Mouse (Mus musculus): ENCODE data around the gene Mettl7a3.
"Not testable (repeated sequence)": the region's sequence is repeated elsewhere in the genome, so short reads cannot be mapped to it uniquely, and the experiment has no call there.

Mettl7a3 gene

DNA sequence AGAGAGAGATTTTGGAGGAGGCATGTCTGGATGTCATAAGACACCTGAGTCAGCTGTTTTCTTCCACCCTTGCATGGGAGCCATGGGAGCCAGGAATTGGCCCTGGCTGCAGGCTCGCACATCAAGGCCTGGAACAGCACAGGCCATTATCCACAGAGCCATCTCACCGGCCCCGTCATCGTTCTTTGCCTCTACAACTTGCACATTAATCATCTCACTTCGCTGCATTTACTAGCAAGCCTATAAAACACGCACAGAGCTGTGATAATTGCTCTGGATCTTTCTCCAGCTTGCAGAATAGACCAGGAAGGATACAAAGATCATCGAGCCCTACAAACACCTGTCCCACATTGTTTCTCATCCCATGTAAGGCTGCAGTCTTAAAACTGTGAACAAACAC is 4.0 kb upstream of the Mettl7a3 start:
- DNase-seq (ENCODE audit: low spot score): no peak

DNA sequence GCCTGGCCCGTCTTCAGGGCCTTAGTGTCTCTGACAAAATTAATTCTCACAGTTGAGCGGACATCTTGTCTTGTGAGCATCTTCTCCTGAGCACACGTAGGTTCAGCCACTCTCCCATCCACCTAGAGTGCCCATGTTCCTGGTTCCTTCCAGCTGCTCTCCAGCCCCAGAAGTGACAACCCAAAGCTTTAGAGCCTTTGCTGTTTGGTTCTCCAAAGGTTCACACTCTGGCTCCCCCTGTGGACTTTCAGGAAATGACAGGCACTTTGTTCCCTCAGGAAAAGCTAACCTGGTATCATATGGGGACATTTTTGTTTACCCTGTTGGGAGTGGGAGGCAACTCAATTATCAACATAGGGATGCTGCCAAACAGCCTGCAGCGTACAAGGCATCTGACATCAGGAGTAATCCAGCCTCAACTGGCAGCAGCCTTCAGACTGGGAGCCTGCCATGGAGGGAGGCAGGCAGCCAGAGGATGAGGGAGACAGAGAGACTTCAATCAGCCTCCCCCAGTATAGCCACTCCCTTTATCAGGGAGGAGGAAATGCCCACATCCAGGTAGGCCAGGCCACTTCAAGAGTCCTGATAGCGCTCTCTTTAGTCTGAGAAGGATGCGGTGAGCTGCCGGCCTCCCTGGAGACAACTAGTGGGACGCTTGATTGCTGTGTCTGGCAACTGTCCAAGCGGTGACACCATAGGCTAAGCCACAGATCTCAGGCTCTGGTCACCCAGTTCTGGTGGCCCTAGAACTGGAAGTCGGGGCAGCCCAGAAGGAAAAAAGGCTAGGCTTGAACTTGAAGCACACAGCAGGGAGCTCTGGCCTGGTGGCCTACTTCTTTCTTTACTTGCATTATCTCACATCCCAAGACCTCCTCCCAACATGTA is 2.4 kb upstream of the Mettl7a3 start:
- DNase-seq (ENCODE audit: low spot score): not testable (repeated sequence)

DNA sequence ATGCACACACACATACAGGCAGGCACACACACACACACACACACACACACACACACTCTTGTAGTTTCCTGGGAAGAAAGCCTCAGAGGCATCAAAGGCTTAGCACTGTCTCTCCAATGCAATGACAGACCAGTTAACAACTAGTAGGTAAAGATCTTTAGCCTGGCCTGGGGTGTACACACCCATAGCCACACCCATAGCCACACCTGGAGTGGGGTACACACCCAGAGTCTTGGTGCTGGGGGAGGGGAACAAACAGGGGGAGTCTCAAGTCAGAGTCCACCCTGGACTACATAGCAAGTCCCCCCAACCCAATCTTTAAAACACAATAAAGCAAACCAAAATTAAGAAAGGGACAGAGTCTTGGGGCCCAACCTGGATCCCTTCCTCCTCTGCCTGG is 2.6 kb downstream of the Mettl7a3 start:
- DNase-seq (ENCODE audit: low spot score): not testable (repeated sequence)

DNA sequence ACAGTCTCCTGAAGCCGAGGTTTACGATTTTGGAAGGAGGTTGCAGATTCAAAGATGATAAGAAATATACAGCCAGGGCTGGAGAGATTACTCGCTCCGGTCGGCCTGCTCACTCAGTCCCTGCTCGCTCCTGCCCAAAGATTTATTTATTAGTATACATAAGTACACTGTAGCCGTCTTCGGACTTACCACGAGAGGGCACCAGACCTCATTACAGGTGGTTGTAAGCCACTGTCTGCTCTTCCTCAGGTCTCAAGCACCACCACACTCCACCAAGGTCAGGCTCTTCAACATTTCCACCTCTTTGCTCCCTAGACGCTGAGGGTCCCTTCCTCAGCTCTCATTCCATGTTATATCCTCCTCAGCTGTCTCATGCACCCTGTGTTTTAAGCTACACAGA is 3.1 kb downstream of the Mettl7a3 start:
- DNase-seq (ENCODE audit: low spot score): peak; percentile 58

DNA sequence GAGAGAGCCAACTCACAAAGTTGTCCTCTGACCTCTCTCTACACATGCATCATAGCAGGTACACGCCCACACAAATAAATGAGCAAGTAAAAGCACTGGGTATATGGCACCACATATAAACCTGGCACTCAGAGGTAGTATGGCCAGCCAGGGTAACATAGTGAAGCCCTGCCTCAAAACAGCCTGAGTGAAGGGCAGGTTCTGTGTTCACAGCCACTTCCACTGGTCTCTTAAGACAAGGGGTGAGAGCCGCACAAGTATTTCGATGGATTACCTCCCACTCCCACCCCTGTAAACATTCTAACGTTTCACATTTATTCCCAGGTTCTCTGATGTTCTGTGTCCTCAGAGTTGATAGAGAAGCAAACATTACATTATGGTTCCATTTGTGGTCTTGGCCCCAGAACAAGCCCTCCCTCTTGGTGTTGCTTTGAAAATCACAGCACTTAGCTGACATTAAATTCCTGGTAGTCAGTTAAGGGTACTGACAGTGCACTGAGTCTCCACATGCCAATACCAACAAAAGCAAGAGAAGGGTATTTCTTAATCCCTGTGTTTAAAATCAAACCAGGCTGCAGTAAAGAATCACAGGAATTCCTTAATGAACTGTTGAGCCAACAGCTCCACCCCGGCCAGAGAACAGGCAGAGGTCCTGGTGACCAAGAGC is 6.7 kb downstream of the Mettl7a3 start:
- DNase-seq (ENCODE audit: low spot score): not testable (repeated sequence)

DNA sequence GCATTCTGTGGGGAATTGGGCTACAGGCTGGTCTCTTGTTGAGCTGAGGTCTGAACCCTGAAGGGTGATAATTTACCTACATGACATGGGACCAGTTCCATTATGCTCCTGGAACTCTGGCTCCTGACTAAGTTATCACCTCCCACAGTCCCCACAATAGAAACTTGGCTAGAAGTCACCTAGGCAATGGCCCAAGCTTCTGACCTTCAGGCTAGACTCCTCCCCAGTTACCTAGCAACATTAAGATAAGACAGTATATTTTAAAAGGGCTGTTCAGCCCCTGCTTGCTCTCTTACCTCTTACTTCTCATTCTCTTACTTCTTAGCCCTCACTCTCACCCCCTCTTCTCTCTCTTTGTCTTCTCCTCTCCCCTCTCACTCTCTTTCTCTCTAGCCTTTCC is 10.8 kb downstream of the Mettl7a3 start:
- DNase-seq (ENCODE audit: low spot score): no peak

DNA sequence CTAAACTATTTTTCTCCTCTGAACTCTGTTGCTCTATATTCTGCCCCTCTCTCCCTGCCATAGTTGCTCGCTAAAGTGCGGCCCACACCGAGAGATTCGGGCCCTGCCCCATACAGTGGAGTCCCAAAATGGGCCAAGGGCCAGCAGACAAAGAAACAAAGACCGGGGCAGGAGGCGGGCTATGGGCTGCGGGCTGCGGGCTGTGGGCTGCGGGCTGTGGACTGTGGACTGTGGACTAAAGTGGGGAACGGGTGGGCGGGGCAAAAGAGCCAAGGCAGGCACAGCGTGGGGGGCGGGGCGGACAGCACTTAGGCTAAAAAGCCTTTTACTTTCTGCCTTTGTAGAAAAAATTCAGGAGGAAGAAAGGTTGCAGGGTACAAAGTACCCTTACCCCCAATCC is 12.0 kb downstream of the Mettl7a3 start:
- no peak for DNase-seq (ENCODE audit: low spot score)

DNA sequence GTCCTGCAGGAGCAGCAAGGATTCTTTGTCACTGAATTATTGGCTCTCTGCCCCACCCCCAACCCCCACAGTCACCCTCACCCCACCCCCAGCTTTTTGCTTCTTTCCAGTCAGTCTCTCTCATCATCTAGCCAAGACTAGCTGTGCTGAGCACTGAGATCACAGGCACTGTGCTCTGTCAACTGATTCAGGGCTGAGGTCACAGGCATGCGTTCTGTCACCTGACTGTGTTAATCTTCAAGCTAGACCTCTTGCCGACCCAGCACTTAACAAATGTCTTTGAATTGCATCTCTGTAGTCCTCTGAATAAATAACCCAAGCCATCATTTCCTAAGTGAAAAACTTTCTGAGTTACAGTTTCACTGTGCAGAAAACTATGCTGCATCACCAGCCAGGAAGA is 14.8 kb downstream of the Mettl7a3 start:
- no peak for DNase-seq (ENCODE audit: low spot score)

DNA sequence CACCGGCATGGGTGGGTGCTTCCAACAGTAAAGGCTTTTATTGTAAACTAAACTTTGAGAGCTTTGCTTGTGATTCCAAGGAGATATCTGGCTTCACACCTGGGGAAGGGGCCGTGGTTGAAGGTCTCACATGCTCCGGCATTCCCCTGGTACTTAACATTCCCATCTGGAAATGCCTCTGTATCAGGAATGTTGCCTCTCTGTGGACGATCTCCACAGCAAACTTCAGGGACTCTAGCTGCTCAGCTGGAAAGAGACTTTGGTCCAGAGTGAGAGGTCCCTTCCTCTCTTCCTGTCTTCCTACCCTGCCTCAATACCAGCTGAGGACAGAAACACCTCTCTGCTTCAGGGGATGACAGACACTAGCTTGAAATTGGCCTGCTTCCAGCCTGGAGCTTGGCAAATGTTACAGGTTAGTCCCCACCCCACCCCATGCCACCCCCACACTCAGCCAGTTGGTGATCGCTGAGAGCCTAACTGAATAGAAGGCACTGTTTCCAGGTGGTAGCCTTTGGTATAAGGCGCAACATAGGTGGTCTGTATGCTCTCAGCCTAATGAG is 16.9 kb downstream of the Mettl7a3 start:
- DNase-seq (ENCODE audit: low spot score): no peak

DNA sequence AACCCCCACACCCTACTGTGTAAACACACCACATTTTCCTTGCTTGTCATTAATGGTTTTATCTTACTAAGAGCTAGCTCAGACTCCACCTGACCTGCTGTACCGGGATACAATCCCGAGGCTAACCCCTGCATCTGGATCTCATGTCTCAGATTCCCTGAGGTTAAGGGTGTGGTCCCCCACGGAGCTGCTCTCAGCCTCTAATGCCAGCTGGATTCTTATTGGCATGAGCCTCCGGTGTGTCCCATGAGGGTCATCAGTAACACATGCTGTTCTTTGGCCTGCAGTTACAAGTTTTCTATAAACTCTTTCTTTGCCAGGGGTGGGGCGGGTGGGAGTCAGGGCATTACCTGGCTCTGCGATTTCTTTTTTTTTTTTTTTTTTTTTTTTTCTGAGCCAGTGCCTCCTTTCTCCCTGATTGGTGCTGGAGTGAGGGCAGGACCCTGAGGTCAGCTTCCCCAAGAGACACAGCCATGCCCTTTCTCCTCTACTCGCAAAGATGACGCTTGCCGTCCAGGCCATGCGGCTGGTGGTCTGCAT is 18.1 kb downstream of the Mettl7a3 start, which contains the start of the genes Methig1 and Mettl7a2:
Gene Methig1, plus strand, starts transcription at position 439 of the 540 bp plus-strand sequence.
Gene Mettl7a2, plus strand, starts transcription at position 490 of the 540 bp plus-strand sequence.
- no peak for DNase-seq (ENCODE audit: low spot score)

DNA sequence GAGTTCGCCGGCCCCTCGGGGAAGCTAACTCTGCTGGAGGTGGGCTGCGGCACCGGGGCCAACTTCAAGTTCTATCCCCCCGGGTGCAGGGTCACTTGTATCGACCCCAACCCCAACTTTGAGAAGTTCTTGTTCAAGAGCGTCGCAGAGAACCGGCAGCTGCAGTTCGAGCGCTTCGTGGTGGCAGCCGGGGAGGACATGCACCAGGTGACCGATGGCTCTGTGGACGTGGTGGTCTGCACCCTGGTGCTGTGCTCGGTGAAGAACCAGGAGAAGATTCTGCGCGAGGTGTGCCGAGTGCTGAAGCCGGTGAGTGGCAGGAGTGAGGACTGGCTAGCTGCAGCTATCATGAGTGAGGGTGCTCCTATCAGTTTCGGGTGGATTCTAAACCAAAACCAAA is 18.7 kb downstream of the Mettl7a3 start:
- DNase-seq (ENCODE audit: low spot score): not testable (repeated sequence)

DNA sequence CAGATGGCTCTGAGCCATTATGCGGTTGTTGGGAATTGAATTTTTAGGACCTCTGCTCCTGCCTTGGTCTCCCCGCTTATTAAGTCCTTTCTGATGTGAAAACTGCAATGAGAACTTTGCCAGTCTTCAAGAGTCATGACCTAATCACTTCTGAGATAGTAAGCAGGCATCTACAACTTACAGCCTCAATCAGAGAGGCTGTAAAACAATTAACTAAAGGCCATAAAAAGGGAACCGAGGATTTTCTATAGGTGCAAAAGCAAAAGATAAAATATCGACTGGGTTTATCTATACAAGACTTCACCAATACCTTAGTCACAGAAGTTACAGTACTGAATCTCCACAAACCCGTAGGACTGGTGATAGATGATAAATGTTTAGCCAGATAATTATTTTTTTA is 21.1 kb downstream of the Mettl7a3 start:
- DNase-seq (ENCODE audit: low spot score): no peak

DNA sequence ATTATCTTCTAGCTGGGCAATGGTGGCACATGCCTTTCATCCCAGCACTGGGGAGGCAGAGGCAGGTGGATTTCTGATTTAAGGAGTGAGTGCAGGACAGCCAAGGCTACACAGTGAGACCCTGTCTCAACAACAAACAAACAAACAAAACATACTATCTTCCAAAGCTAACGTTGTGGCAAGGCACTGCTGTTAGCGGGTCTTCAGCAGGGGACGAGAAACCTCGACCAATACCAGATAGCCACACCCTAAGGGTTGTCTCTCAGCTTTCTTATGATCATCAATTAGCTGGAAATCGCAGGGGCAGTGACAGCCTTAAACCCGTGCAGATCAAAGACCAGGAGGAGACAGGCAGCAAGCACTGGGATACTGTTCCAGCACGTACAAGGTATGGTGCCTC is 29.5 kb downstream of the Mettl7a3 start, which contains the start of gene Higd1c:
Gene Higd1c, plus strand, starts transcription at position 301 of the 400 bp plus-strand sequence.
- DNase-seq (ENCODE audit: low spot score): no peak

DNA sequence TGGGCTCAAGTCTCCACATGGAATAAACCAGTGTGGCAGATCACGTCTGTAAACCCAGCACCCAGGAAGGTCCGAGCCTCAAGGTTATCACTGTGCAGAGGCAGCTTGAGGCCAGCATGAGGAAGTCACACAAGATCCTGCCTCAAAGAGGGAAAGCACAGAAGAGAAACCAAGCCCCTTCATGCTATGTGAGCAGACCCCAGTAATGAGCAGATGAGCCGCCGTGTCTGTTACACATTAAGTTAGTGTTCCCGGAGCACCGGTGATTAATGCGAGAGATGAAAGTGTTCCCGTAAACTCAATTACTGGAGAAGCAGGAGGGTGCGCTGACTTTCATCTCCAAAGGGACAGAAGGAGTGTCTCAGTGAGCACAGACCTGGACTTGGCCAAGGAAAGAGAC is 31.2 kb downstream of the Mettl7a3 start:
- not testable (repeated sequence) for DNase-seq (ENCODE audit: low spot score)

DNA sequence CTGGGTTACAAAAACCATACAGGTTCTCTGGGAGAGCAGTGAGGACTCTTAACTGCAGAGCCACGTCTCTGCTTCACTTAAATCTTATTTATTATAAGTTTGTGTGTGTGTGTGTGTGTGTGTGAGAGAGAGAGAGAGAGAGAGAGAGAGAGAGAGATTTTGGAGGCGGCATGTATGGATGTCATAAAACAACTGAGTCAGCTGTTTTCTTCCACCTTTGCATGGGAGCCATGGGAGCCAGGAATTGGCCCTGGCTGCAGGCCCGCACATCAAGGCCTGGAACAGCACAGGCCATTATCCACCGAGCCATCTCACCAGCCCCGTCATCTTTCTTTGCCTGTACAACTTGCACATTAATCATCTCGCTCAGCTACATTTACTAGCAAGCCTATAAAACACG is 32.4 kb downstream of the Mettl7a3 start:
- no peak for DNase-seq (ENCODE audit: low spot score)

DNA sequence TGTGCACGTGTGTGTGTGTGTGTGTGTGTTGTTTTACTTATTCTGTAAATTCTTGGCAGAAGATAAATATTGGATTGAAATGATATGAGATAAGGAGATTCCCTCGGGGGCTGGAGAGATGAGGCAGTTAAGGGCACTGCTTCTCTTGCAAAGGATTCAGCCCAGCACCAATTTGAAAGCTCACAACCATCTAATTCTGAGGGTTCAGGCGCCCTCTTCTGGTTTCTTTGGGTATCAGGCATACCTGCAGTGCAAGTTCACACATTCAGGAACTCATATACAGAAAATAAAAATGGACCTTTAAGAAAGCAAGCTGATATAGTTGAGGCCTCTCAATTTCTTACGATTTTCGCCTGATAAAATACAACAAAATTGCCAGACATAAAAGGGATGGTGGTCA is 40.3 kb downstream of the Mettl7a3 start:
- no peak for DNase-seq (ENCODE audit: low spot score)

DNA sequence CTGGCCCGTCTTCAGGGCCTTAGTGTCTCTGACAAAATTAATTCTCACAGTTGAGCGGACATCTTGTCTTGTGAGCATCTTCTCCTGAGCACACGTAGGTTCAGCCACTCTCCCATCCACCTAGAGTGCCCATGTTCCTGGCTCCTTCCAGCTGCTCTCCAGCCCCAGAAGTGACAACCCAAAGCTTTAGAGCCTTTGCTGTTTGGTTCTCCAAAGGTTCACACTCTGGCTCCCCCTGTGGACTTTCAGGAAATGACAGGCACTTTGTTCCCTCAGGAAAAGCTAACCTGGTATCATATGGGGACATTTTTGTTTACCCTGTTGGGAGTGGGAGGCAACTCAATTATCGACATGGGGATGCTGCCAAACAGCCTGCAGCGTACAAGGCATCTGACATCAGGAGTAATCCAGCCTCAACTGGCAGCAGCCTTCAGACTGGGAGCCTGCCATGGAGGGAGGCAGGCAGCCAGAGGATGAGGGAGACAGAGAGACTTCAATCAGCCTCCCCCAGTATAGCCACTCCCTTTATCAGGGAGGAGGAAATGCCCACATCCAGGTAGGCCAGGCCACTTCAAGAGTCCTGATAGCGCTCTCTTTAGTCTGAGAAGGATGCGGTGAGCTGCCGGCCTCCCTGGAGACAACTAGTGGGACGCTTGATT is 43.2 kb downstream of the Mettl7a3 start:
- not testable (repeated sequence) for DNase-seq (ENCODE audit: low spot score)

DNA sequence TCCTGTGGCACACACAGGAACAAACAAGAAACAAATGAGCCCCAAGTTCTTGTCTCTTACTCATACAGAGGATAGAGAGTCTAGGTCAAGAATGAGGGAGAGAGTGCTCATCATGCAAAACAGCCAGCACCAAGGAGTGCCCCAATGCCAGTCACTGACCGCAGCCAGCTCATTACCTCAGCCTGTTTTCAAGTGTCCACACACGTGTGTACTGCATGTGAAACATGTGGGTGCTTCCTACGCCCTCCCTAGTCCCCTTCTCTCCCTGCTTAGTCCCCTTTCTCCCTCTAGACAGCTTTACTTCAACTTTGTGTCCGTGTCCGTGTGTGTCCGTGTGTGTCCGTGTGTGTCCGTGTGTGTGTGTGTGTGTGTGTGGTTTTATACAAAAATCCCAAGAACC is 44.9 kb downstream of the Mettl7a3 start:
- DNase-seq (ENCODE audit: low spot score): no peak

DNA sequence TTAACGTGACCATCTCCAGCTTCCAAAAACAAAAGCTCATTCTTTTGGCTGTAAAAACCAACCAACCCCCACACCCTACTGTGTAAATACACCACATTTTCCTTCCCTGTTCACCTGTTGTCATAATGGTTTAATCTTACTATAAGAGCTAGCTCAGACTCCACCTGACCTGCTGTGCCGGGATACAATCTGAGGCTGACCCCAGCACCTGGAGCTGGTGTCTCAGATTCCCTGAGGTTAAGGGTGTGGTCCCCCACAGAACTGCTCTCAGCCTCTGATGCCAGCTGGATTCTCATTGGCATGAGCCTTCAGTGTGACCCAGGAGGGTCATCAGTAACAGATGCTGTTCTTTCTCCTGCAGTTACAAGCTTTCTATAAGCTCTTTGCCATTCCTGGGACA is 45.4 kb downstream of the Mettl7a3 start:
- DNase-seq (ENCODE audit: low spot score): no peak

DNA sequence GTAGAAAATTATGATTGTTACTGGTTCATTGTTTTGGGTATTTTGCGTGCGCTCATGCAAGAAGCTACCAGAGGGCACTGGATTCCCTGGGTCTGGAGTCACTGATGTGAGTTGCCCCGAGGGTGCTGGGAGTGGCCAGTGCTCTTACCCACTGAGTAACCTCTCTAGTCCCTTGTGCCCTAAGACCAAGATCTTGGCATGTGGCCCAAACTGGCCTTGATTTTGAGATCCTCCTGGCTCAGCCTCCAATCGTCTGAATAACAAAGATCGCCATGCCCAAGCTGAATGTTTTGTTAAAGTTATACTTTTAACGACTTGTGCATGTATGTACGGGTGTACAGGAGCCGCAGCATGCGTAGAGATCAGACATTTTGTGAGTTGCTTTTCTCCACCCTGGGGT is 51.0 kb downstream of the Mettl7a3 start:
- no peak for DNase-seq (ENCODE audit: low spot score)

DNA sequence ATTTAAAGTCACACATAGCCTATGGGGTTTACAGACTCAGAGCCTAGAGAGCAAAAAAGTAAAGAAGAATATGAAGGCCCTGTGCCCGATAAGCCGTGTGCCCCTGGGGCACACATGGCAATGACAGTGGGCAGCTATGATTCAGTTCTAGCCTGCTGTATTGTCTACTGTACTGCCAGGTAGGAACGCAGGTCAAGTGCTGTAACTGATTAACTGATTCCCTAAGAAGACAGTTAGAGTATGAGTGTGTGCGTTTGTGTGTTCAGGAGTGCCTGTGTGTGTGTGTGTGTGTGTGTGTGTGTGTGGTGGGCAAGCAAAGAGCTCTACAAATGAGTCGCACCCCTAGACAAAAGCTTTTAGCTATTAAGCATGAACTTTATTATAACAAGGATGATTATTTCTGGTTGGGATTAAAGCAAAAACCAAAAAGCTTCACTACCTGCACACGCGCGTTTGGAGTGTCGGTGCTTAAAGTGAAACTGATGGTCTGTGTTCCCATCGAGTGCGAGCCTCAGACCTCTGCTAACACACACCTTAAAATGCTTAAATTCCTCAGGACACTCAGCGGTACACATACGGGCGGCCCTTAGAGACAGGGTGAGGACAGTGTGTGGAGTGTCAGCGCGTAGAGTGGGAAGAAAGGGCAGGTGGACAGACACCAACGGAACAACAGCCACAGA is 53.0 kb downstream of the Mettl7a3 start:
- no peak for DNase-seq (ENCODE audit: low spot score)

All from MN1 (cell line).